Mouse (Mus musculus): ENCODE data around the gene Patj.

Gene Patj

GRCm38 (mm10) chr4:98722454-98722853 lies 326.9 kb downstream of the Patj start:
- in situ Hi-C loops (cut with MboI, MseI), result loop anchor here (25.0 kb wide), 1 partner anchor 385 kb away; no protein-coding TSS in a partner anchor

DNA sequence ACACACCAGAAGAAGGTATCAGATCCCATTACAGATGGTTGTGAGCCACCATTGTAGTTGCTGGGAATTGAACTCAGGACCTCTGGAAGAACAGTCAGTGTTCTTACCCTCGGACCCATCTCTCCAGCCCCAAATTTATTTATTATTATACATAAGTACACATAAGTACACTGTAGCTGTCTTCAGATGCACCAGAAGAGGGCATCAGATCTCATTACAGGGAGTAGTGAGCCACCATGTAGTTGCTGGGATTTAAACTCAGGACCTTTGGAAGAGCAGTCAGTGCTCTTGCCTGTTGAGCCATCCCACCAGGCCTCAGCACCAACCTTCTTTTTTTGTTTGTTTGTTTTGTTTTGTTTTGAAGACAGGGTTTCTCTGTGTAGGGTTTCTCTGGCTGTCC lies 329.1 kb downstream of the Patj start:
- in situ Hi-C loops (cut with MboI, MseI), result loop anchor here (25.0 kb wide), 1 partner anchor 387 kb away; no protein-coding TSS in a partner anchor

DNA sequence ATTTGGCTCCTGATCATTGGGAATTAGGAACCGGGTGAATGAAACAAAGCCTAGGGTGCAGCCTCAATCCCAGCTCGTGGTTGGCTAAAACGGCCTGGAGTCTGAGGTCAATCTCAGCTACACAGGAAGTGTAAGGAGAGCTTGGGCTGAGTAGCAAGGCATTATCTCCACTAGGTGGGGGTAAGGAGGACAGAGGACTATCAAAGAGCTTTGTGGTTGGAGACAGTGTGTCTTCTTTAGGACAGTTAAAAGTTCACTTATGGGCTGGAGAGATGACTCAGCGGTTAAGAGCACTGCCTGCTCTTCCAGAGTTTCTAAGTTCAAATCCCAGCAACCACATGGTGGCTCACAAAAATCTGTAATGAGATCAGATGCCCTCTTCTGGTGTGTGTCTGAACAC lies 329.9 kb downstream of the Patj start:
- in situ Hi-C loops (cut with MboI, MseI), result no loop called here

DNA sequence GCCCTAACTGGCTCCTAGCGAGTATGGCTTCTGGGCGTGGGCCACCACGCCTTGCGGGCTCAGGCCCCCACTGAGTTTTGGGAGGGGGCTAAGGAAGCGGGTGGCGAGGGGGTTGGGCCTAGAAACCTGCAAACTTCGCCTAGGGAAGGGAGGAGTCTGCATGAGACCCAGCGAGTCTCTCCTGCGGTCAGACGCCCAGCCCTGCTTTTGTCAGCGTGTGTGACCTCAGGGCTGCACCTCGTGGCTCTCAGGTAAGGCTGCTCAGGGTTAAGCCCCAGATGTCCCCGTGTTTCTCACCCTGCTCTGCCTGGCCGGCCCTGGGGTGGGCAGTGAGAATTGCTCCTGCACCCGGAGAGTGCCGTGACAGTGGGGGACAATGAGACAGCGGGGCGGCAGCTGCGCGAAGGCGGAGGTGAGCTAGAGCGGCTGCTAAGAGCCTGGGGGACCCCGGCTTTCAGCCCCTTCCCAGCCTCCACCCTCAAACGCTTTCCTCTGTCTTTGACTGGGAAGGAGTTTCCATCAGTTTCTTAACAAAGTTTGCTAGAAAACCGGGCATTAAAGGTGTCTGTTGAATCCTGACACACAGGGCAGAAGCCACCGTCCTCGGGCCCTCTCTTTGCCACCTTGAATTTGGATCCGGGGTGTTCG lies 331.1 kb downstream of the Patj start, which contains the start of gene L1td1:
TSS of gene L1td1 (plus strand) at position 145 of the 648 bp plus-strand sequence.
- in situ Hi-C loops (cut with MboI, MseI), result no loop called here

- in situ Hi-C loops (cut with MboI, MseI), result no loop called here
These were observed 331.8 kb downstream of the Patj start for GRCm38 (mm10) chr4:98727295-98727958.

GRCm38 (mm10) chr4:98727959-98728347 lies 332.4 kb downstream of the Patj start:
- in situ Hi-C loops (cut with MboI, MseI), result no loop called here

GRCm38 (mm10) chr4:98728716-98729115 lies 333.1 kb downstream of the Patj start:
- in situ Hi-C loops (cut with MboI, MseI), result no loop called here

GRCm38 (mm10) chr4:98733660-98734059 lies 338.1 kb downstream of the Patj start:
- in situ Hi-C loops (cut with MboI, MseI), result no loop called here

- in situ Hi-C loops (cut with MboI, MseI), result no loop called here
These were observed 344.2 kb downstream of the Patj start for GRCm38 (mm10) chr4:98739753-98740152.

DNA sequence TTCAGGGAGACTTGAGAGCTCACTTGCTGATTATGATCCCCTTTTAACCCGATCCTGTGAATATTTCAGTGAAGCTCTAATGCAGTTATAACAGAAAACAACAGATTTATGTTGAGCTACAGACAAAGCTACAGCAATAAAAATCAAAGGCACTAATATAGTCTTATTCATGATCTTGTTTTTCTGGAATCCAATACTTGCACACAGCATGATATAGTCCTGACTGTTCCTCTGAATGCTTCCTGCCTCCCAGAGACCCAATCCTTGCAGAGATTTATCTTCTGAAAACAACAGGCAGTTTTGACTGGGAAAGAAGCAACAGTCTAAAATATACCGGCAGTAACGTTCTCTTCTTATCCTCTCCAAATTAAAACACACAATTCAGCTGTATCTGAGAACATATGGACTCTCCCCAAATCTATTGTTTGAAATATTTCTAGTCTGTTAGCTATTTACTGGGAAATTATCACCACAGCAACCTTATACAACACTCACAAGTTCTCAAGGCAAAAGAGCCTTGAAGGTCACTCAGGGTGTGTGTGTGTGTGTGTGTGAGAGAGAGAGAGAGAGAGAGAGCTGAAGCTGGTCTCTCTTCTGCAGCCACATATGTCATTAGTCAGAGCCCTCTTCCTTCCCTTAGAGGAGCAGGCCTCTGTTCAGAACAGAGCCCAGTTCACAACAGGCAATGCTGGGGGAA lies 347.8 kb downstream of the Patj start:
- in situ Hi-C loops (cut with MboI, MseI), result no loop called here

GRCm38 (mm10) chr4:98743906-98744210 lies 348.3 kb downstream of the Patj start:
- in situ Hi-C loops (cut with MboI, MseI), result no loop called here

DNA sequence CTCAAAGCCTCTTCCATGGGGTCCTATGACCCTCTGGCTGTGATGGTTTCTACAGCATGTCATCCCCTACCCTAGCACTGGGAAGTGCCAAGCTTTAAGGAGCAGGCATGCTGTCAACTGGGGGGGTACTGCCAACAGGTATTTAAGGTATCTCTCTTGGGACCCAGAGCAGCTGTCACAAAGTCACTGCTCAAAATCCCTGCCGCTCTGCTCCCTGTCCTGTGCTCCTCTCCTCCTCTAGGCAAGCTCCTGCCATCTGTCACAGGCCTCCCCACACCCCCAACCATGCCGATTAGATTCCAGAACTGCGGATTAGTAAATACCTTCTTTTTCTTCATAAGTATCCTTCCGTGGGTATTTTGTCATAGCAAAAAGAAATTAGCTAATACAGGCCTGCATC lies 358.9 kb downstream of the Patj start:
- in situ Hi-C loops (cut with MboI, MseI), result loop anchor here (5.0 kb wide), 1 partner anchor 568 kb away; no protein-coding TSS in a partner anchor

- in situ Hi-C loops (cut with MboI, MseI), result no loop called here
These were observed 360.6 kb downstream of the Patj start for GRCm38 (mm10) chr4:98756141-98756540.

GRCm38 (mm10) chr4:98758012-98758821 lies 362.6 kb downstream of the Patj start:
- in situ Hi-C loops (cut with MboI, MseI), result no loop called here

DNA sequence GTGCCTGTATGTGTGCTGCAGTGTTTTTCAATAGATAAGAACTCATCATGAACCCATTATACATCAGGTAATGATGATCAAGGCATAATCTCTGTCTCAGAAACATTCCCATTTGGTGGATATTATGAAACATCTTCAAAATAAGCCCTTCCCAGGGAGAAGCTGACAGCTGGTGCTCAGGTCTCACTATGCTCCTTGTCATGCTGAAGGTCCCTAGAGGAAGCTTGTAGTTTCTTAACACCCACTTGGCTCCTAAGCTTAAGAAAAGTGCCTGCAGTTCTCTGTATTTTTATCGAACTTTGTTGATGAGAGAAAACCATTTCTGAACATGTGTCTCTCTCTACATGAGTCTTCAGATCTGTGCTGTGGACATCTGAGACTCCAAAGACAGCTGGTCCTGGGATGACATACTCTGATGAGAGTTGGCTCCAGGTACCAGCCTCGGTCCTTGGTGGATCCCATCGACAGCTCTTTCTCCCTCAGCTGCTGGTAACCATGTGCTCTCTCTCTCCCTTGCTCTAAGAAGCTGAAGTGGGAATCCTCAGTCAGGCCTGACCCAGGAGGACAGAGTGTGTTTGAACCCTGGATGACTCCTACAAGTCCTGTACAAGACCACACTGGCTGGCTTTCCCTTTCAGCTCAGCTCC lies 363.4 kb downstream of the Patj start:
- in situ Hi-C loops (cut with MboI, MseI), result no loop called here

GRCm38 (mm10) chr4:98767134-98768133 lies 371.8 kb downstream of the Patj start:
- in situ Hi-C loops (cut with MboI, MseI), result no loop called here
